Mouse (Mus musculus) adrenal gland, postnatal 36 days (tissue): ENCODE measurements around the gene Vsig1. TPM values are rescaled to one million over a fixed set of nuclear protein-coding genes. Genes with fewer than 3 reads are reported as not detected.

Experiments
- total RNA-seq, 2 experiments: library from RNA; stranded (reverse); gene quantifications; 2 replicates each; pipeline ENCODE4 v1.2.3; 2021

Vsig1 gene
- total RNA-seq, 2 experiments from 2014 or later: not detected

Other genes starting within 250 kb of the Vsig1 start
- 10 to 100 TPM; 27.2 to 34.3 TPM for gene Mid2, start 243.0 kb upstream of the Vsig1 start, total RNA-seq
- gene Tex13b, start 94.2 kb upstream of the Vsig1 start, total RNA-seq: not detected
- 10 to 100 TPM; 29.4 to 34.5 TPM for gene Psmd10, start 49.1 kb downstream of the Vsig1 start, total RNA-seq
- 10 to 100 TPM; 14.3 to 14.5 TPM for gene Atg4a, start 49.3 kb downstream of the Vsig1 start, total RNA-seq